Mouse (Mus musculus) kidney, embryonic 14.5 days (tissue): Measurements from ENCODE around the gene Zbtb16. TPM values are rescaled to one million over a fixed set of nuclear protein-coding genes. Genes with fewer than 3 reads are reported as not detected.

Experiments
- ATAC-seq: fragments of 200-750 bp; cut with Nextera tagmentation; 2 replicates; pipeline ENCODE4 v1.8.0; 2017; ENCODE audit warnings: moderate number of reproducible peaks, mild to moderate bottlenecking, moderate TSS enrichment, moderate library complexity; ENCODE audit not compliant: low FRiP score, low TSS enrichment
- H3K27ac ChIP-seq: fragments of 300-500 bp; sonication (generic); 2 replicates; pipeline ENCODE4 v1.5.1; 2014; ENCODE audit warnings: low read depth, mild to moderate bottlenecking, low read length, moderate library complexity, mixed read lengths
- H3K27me3 ChIP-seq: fragments of 300-500 bp; sonication (generic); 2 replicates; pipeline ENCODE4 v1.6.1; 2014; ENCODE audit warnings: mild to moderate bottlenecking, low read length; ENCODE audit not compliant: control insufficient read depth, insufficient read depth
- H3K36me3 ChIP-seq: fragments of 300-500 bp; sonication (generic); 2 replicates; pipeline ENCODE4 v1.6.1; 2014; ENCODE audit warnings: low read length, mixed read lengths; ENCODE audit not compliant: control insufficient read depth, insufficient read depth
- H3K4me1 ChIP-seq: fragments of 300-500 bp; sonication (generic); 2 replicates; pipeline ENCODE4 v1.6.1; 2014; ENCODE audit warnings: low read length, mixed read lengths; ENCODE audit not compliant: control insufficient read depth, insufficient read depth
- H3K4me2 ChIP-seq: fragments of 300-500 bp; sonication (generic); replicated peaks from 2 replicates; pipeline ENCODE4 v1.6.1; 2014; ENCODE audit warnings: low read depth, mild to moderate bottlenecking, low read length
- H3K4me3 ChIP-seq: fragments of 300-500 bp; sonication (generic); 2 replicates; pipeline ENCODE4 v1.5.1; 2014; ENCODE audit warnings: mild to moderate bottlenecking, low read length
- H3K9ac ChIP-seq: fragments of 300-500 bp; sonication (generic); 2 replicates; pipeline ENCODE4 v1.6.1; 2014; ENCODE audit warnings: low read depth, mild to moderate bottlenecking, low read length, moderate library complexity
- H3K9me3 ChIP-seq: fragments of 300-500 bp; sonication (generic); 2 replicates; pipeline ENCODE4 v1.6.1; 2016; ENCODE audit warnings: low read length; ENCODE audit not compliant: control insufficient read depth
- WGBS: fragments of 180-500 bp; shearing (Covaris S2); extraction: QIAGEN DNeasy Blood & Tissue Kit; methylation state at CpG from one replicate; pipeline ENCODE4 v1.1.7; 2014; 5-methylcytosine and 5-hydroxymethylcytosine counted together
- polyA plus RNA-seq: library from polyadenylated mRNA; unstranded; fragments of >200 nt; fragmentation: Nextera tagmentation; extraction: Ambion mirVana; gene quantifications from 2 replicates; pipeline ENCODE4 v1.2.1, GENCODE M21; 2014

The Zbtb16 gene
- polyA plus RNA-seq, 1 experiment from 2014 or later: 0.49 TPM

GRCm38 (mm10) chr9:48741433-48742077, 94.5 kb downstream of the Zbtb16 start:
- H3K9ac ChIP-seq: no peak overlapping the region
- ATAC-seq: no peak
- H3K4me2 ChIP-seq: no peak overlapping the region
- no peak overlapping the region for H3K27ac ChIP-seq
- H3K9me3 ChIP-seq: no peaks in the 10 kb centered on the region
- no peaks in the 10 kb centered on the region; the same call in 1 of the 2 replicates for H3K27me3 ChIP-seq
- H3K36me3 ChIP-seq: no peaks in the 10 kb centered on the region
- 90% methylated on average over 14 of the region's 14 CpGs for WGBS
- H3K4me1 ChIP-seq: peaks cover 32% of the 10 kb centered on the region
- no peak overlapping the region for H3K4me3 ChIP-seq

GRCm38 (mm10) chr9:48740732-48741255, 95.2 kb downstream of the Zbtb16 start:
- Histone ChIP-seq H3K9ac (no peak overlapping the region), H3K9me3 (no peaks in the 10 kb centered on the region), H3K27me3 (peaks cover 2% of the 10 kb centered on the region; the same call in 1 of the 2 replicates), H3K4me1 (peaks cover 34% of the 10 kb centered on the region), H3K36me3 (no peaks in the 10 kb centered on the region), H3K27ac (no peak overlapping the region), H3K4me2 (no peak overlapping the region), H3K4me3 (no peak overlapping the region)
- 65% methylated on average over 4 of the region's 4 CpGs for WGBS
- ATAC-seq: no peak

GRCm38 (mm10) chr9:48740098-48740505, 95.9 kb downstream of the Zbtb16 start:
- peaks cover 37% of the 10 kb centered on the region for H3K4me1 ChIP-seq
- no peak overlapping the region for H3K27ac ChIP-seq
- peaks cover 8% of the 10 kb centered on the region; the same call in 1 of the 2 replicates for H3K27me3 ChIP-seq
- no peak overlapping the region for H3K4me2 ChIP-seq
- no peaks in the 10 kb centered on the region for H3K9me3 ChIP-seq
- 30% methylated on average over 11 of the region's 11 CpGs for WGBS
- ATAC-seq: peak; percentile 89
- no peaks in the 10 kb centered on the region for H3K36me3 ChIP-seq
- no peak overlapping the region for H3K4me3 ChIP-seq
- no peak overlapping the region for H3K9ac ChIP-seq

GRCm38 (mm10) chr9:48738795-48739476, 97.1 kb downstream of the Zbtb16 start:
- Histone ChIP-seq H3K9ac (no peak overlapping the region), H3K4me3 (no peak overlapping the region), H3K36me3 (no peaks in the 10 kb centered on the region), H3K4me2 (no peak overlapping the region), H3K9me3 (no peaks in the 10 kb centered on the region), H3K27ac (no peak overlapping the region), H3K4me1 (peaks cover 37% of the 10 kb centered on the region), H3K27me3 (peaks cover 14% of the 10 kb centered on the region; the same call in 1 of the 2 replicates)
- 81% methylated on average over 9 of the region's 9 CpGs for WGBS
- no peak for ATAC-seq

- Histone ChIP-seq H3K27ac (no peak overlapping the region), H3K36me3 (no peaks in the 10 kb centered on the region), H3K9ac (no peak overlapping the region), H3K4me2 (peak overlapping the region; percentile 17; the same call in 1 of the 2 replicates), H3K4me3 (no peak overlapping the region), H3K4me1 (peaks cover 37% of the 10 kb centered on the region), H3K9me3 (no peaks in the 10 kb centered on the region), H3K27me3 (peaks cover 16% of the 10 kb centered on the region; the same call in 1 of the 2 replicates)
- no peak for ATAC-seq
- WGBS: 33% methylated on average over 2 of the region's 2 CpGs
Measured at GRCm38 (mm10) chr9:48737911-48738310, 98.1 kb downstream of the Zbtb16 start.

- ATAC-seq: peak; percentile 69
- 28% methylated on average over 13 of the region's 13 CpGs for WGBS
Measured at GRCm38 (mm10) chr9:48737210-48737850, 98.7 kb downstream of the Zbtb16 start.

GRCm38 (mm10) chr9:48736361-48737209, 99.4 kb downstream of the Zbtb16 start:
- H3K4me1 ChIP-seq: peaks cover 37% of the 10 kb centered on the region
- H3K4me3 ChIP-seq: no peak overlapping the region
- WGBS: 56% methylated on average over 10 of the region's 10 CpGs
- H3K9me3 ChIP-seq: no peaks in the 10 kb centered on the region
- H3K27me3 ChIP-seq: peaks cover 21% of the 10 kb centered on the region; the same call in 1 of the 2 replicates
- no peaks in the 10 kb centered on the region for H3K36me3 ChIP-seq
- no peak for ATAC-seq
- no peak overlapping the region; the same call in 1 of the 2 replicates for H3K4me2 ChIP-seq
- H3K27ac ChIP-seq: no peak overlapping the region; the same call in 1 of the 2 replicates
- no peak overlapping the region for H3K9ac ChIP-seq

More at GRCm38 (mm10) chr9:48737210-48737850, 98.7 kb downstream of the Zbtb16 start:
- Histone ChIP-seq H3K4me2 (peak overlapping the region; percentile 17; the same call in 1 of the 2 replicates), H3K4me1 (peaks cover 37% of the 10 kb centered on the region), H3K36me3 (no peaks in the 10 kb centered on the region), H3K27ac (peak overlapping the region; percentile 17; the same call in 1 of the 2 replicates), H3K4me3 (no peak overlapping the region), H3K27me3 (peaks cover 19% of the 10 kb centered on the region; the same call in 1 of the 2 replicates), H3K9ac (no peak overlapping the region), H3K9me3 (no peaks in the 10 kb centered on the region)
